Mouse (Mus musculus) gastrocnemius, postnatal 10 days (tissue): ENCODE measurements around the gene Prkca. TPM values are rescaled to one million over a fixed set of nuclear protein-coding genes. Genes with fewer than 3 reads are reported as not detected.

ENCODE experiments used
- DNase-seq: peaks from one replicate; pipeline ENCODE4 v3.0.0; 2021; ENCODE audit warnings: mixed read lengths
- total RNA-seq, 2 experiments: library from RNA; stranded (reverse); gene quantifications; 2 replicates each; pipeline ENCODE4 v1.2.3; 2021

The Prkca gene
- total RNA-seq, 2 experiments from 2014 or later = 47.6 to 51.0 TPM

DNA sequence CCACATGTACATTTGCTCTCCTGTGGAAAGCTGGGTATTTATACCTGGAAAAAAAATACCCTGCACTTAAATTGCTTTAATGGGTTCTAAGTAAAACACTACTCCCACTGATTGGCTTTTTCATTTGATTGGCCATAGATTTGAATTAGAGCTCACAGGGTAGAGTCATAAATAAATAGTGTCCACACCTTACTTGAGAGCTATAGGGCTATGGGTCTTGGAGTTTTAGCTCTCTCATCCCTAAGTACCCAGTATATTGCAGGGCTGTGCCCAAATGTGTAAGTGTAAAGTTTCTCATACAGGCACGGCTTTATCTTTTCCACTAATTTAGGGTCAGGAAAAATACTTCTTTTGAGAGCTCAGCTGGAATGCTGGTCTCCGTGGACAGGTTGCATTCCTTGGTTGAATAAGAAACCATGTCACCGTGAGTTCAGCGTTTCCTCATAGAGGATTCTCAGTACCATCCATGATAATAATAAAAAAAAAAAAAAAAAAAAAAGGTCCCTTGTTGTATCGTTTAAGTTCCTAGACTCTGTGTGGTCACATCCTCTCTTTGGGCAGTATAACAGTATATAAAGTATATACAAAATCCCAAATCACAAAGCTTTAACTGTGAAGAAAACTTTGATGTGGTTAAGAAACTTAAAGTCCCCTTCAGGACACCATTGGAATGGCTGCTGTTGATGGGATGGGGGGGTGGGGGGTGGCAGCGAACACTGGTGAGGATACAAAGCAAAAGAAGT is 82.8 kb downstream of the Prkca start:
- no peak for DNase-seq

DNA sequence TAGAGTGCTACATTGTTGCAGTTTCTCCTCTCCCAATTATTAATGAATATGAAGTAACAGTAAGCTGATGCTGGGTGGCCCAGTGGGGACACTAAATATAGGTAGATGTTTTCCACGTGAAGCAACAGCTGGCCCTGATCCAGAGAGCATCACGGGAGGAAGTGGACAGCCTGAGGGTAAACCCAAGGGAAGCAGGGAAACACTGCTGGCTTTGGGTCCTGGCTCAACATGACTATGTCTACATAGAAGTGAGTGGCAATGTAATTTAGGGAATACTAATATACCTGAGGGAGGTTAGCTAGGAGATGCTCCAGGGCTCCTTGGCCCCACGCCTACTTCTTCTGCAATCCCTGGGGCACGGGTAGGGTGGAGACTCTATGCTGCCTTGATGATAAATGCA is 84.3 kb downstream of the Prkca start:
- DNase-seq = peak; percentile 34

DNA sequence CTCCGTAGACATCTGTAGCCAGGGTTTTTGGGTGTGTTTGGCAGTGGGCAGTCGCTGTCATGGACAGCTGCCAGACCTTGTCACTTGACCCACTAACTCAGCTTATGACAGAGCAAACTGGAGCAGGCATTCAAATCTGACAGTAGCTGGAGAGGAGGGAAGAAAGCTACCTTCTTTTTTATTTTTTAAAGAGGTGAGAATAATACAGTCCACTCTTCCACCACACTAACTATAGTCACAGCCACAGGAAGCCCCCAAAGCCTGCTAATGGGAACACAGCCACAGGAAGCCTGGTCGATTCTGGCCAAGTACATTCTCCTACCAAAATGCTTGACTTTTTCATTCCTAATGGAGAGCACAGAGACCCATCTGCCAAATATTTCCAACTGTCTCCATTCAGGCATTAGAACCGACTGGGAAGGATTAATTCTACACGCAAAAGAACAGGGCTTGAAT is 84.9 kb downstream of the Prkca start:
- DNase-seq = peak; percentile 62

DNA sequence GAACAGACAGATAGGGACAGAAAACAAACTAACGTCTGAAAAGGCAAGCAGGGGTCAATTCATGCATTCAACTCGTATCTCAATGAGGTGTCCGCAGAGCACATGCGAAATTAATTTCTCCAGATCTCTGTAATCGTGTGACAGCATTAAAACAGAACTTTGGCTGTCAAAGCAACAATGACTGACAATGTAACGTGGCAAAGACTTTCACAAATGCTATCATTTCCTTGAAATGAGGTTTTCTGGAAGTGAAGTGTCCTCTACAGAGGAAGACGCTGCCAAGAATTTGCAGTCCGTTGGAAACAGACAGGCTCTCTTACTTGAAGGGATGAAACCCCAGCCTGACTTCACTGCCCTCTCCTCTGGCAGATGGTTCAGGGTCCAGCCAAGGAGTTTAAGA is 85.8 kb downstream of the Prkca start:
- DNase-seq = no peak

DNA sequence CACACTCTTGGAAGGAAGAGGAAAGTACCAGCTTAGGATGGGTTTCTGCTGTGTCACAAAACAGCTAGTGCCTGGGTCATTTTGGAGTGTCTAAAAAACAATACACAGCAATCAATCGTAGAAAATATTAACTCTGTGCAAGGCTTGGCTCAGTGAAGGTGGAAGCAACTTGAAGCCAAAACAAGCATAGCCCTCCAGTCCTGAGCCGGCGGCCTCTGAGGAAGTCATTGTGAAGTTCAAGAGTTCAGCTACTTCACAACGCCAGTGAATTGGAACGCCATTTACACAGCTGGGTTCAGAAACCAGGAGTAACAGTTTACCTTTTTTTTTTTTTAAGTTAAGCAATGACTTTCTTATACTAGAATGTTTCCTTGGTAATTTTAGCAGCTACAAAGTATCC is 89.0 kb downstream of the Prkca start:
- no peak for DNase-seq

DNA sequence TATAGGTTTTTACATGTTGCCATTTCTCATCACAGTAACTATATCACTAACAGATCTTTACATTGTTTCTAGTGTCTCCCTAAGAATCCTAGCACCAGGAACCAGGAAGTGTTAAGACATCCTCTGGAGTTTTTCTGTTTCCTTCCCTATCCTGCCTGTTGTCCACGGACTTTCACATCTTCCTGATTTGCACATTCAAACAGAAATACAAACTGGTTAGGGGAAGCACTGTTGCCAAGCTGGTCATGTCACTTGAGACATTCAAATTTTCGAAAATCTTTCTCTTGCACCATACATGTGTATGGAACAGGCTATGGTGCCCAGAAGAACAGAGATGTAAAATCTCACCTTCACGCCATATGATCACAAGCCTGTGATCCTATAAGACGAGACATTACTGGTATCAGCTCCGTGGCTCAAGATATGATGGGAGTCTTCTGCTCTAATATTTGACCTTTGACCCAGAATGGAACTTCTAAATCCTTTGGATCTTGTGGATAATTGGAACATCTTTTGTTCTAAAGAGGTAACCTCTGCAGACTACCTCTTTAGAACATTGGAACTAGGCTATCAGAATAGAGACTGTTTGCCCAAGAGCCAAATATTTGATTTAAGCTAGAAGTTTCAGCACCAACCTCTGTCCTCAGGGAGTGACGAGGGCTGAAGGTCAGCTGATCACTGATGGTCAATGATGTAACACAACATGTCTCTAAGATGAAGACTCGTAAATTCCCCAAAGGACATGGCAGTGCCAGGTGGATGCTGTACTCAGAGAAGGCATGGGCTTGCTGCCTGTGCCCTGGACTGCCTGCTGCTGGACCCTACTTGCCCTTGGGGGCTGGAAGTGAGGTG is 91.6 kb downstream of the Prkca start:
- DNase-seq = no peak

DNA sequence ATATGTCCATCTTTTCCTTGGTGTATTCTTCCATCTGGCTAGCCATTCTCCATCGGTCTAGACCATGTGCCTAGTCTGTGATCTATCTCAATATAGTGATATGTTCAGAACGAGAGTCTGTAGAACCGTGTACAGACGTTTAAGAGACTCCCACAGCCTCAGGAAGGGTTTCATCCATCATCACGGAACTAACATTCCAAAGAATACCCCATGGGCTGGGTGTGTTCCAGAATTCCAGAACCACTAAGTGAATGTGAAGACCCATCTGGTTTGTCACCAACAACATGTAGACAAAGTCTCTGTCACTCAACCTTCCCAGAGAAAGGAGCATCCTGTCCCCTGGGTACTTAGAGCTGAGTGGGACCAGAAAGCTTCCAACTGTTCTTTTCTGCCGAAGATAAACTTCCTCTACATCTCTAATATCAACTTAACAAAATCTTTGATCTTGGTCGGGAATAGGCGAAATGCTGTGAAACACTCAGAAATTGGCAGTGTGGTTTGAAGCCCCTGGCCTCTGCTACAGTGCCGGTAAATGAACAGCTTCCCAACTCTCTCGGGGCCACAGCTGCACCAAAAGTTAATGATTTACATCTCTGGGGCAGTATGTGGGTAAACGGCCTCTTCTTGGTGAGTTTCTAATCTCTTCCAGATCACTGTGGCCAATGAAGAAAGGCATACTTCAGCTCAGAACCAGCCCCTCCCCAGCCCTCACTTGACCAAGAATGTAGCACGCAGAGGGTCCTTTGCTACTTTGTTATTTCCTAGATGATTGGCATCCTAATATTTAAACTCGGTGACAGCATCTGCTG is 92.7 kb downstream of the Prkca start:
- DNase-seq = no peak

DNA sequence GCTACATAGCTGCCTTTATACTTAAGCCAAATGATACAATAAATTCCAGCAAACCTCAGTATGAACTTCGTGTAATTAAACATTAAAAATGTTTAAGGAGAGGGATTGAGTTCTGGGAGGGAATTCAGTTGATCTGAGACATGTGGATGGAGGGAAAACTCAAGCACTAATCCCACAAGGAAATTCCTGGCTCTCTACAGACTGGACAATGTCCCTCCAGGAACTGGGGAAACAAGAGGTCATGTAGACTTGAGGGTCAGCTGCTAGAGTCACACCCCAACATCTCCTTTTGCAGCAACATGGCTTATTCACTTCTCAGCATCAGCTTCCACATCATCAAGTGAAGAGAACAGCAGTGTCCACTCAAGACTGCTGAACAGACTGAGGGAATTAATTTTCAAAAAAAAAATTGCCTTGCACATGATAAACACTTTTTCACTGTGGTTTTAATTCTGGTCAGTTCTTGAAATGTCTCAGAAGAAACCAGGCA is 93.5 kb downstream of the Prkca start:
- DNase-seq = no peak

DNA sequence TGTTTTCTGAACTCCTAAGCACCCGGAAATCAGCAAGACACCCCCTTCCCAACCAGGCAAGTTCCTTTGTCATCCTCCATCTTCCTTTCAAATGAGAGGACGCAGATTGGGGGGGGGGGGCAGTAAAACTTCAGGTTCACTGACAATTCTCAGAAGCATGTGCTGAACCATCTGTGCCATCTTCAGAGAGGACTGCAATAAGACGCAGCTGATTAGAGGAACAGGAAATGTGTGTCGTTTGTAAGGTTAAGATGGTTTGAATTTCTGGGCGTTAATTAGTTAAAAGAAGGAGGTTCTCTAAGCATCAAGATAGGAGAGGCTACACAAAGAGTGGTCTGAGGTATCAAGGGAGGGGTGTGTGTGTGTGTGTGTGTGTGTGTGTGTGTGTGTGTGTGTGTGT is 94.2 kb downstream of the Prkca start:
- DNase-seq = no peak

DNA sequence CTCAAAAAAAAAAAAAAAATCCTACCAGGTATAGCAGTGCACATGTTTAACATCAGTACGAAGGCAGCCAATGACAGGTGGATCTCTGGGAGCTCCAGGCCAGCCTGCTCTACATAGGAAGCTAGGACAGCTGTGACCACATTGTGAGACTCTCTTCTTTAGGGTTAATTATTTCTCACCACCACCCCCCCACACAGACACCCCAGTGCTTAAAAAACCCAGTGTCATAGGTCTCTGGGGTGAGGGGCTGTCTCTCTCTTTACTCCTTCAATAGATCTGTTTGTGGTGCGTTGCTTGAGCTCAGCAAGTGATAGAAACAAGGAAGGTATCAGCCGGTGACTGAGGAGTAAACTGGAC is 94.7 kb downstream of the Prkca start:
- no peak for DNase-seq

DNA sequence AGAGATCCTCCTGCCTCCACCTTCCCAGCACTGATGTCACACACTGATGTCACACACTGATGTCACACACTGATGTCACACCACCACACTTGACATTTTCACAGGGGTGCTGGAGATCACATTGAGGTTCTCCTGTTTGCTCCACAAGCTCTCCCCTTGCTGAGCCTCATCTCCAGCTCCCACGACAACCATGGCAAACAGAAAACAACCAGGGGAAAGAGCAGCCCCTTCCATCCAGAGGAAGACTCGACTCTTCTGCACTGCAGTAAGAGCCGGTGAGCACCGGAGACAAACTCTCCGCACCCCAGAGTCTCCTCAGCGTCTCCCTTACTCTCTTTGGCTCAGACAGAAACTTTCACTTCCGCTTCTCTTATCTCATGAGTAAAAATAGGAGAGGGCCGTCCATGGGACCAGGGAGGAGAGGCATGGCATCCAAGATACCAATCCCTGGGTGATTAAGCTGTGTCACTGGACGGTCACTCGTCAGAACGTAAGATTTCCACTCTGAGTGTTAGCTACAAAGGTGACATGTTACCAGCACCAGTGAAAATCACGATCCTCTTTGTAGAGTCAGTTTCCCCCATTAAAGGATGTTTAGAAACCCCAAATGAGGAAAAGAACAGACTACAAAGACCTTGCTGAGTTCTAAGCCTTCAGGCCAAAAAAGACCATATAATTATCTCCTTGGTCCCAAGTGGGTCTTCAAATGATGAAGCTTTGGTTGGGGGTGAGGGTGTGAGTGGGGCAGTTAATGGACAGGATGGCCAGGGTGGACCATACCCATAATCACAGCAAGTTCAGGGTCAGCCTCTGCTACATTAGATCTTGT is 95.3 kb downstream of the Prkca start:
- DNase-seq = no peak

DNA sequence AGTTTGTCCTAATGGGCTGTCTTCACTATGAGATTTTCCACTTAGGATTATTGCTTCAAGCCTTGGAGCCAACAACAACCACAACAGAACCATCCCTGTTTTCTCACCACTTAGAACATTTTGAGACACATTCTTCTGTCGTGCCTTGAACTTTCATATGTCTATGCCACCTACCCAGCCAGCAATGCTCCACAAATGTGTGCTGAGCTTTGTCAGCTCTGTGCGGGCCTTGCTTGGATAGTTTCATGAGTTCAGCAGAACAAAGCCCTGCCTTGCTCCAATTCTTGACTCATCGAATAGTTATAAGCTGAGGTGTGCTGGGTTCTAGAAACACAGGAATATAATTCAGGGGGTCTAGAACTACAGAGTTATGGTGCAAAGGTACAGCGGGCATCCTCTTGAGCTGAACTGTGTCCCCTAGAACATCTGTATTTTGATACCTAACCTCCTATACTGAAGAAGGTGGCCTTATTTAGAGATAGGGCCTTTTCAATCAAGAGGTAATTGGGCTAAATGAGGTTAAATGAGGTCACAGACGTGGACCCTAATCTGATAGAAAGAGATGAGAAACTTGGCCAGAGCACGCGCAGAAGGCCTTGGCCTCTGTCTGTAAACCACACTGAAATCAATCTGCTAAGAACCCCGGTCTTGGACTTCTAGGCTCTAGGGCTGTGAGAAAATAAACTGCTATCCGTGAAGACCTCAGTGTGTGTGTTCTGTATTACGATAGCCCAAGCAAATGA is 96.4 kb downstream of the Prkca start:
- no peak for DNase-seq

DNA sequence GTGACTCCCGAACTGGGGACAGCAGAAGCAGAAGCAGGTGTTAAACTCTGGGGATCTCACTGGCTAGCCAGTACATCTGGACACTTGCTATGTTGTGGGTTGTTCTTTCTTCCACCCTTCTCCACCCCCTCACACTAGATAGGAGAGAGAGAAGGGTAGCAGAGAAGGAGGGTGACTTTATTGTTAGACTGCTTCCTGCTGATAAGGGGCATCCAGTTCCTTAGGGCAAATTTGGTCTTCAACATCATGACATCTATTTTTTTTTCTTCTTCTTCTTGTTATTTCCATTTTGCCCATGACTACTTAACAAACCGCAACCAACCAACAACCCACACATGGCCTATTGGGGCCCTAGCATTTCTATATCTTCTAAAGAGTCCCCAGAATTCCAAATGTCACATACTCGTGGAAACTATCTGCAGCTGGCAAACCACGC is 97.4 kb downstream of the Prkca start:
- no peak for DNase-seq

DNA sequence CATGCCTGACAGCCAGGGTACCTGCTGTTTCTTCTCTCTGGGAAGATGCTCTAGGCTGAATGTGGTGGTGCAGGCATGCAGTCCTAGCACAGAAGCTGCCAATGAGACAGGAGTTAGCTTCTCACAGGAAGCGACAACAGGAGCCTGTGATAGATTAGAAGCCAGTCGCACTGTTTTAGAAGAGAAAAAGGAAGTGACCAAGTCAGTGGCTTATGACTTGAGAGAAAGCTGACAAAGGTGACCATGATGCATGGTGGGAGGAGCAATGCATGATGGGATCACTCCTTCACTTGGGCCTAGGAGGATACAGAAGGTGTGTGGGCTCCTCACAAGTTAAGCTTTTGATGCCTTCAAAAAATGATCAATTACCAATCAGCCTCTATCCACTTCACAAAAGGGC is 99.5 kb downstream of the Prkca start:
- DNase-seq = no peak

DNA sequence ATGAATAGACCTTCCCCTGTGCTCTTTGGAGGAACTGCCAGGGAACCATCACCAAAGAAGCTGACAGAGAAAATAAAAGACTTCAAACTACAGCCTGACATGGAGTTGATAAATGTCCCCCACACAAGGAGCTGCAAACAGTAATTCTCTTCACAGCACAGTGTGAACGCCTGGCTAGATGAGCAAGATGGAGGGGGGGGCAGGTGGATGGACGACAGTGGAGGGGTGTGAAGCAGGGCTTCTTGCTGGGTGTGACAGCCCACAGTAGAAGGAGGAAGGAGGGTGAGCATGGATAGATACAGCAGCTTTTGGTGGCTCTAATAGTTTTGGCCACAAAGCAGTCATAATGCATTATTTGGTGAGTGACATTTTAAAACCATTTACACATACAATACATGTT is 100.1 kb downstream of the Prkca start:
- DNase-seq = no peak

DNA sequence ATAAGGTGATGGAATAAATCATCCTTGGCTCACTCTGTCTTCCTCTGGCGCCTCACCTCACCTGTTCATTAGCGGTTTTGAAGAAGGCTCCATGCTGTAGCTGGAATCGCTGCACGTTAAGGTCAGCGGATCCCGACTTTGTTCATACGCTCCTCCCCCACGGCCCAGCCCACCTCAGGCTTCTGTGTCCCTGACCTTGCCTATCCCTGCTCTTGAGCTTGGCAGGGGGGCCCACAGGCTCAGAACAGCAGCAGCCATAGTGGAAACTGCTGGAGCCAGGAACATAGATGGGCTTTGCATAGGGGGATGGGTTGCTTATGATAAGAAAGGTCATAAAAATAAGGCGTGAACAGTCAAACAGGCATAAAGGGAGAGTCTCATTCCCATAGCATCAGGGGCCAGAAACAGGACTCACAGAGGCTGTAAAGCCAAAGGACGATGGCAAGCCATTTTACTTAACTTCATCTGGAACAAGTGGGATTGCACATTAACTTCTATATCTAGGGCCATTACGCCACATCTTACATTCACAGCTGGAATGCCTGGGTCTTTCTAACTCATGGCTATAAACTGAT is 102.7 kb downstream of the Prkca start:
- DNase-seq = no peak

DNA sequence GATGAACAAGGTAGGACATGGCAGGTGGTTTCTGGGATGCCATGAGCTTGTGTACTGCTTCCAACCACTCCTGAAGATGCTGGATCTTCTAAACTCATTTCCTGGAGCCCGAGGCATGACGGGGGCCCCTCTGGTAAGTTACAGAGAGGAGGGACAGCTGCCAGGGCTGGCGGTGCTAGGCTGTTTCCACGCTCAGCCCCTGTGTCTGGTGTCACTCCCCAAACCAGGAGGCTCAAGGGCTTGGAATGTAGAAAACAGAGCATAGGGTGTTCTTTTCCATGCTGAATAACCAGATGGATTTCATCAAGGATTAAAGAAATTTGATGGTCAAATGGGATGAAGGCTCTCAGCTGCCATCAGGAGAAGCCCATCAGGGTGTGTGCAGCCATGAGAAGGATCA is 104.6 kb downstream of the Prkca start:
- DNase-seq = no peak

DNA sequence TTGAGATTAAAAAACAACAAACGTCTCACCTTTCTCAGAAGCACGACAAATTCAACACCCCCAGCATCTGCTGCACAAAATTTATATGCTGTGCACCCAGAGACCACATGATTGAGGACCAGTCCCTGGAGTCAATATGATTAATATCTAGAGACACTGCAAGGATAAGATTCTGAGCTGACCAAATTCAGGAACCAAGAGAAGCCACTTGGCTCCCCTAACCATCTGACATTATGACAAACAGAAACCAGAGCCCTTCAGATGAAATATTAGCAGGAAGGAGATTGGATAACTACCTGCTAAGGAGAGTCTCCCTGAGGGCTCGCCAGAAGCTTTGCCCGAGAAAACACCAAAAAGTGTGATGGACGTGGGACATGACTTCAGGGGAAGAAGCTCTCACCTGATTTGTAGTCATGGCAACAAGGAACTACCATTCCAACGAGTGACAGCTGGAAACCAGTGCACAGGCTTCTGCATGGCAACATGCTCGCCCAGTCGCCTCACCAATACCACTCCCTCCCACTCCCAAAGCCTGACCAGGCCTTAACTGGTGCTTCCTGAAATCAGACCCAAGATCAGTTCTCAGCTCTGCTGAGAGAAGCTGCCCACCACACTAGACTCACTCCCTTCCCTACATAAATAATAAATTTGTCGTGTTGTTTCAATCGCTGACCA is 106.8 kb downstream of the Prkca start:
- DNase-seq = no peak

DNA sequence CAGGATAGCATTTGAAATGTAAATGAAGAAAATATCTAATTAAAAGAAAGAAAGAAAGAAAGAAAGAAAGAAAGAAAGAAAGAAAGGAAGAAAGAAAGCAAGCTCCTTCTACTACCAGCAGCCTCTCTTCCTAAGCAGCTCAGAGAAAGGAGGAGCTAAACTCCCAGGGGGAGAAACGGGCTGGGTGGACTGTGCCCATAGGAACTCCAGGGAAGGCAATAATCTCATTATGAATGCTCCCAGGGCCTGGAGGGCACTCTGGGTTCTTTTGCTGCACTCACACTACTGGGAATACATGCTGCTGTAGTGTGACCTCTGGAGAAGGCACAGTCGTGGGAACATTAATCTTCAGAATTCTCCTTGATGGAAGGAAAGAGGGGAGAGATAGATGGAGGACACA is 107.5 kb downstream of the Prkca start:
- DNase-seq = no peak

DNA sequence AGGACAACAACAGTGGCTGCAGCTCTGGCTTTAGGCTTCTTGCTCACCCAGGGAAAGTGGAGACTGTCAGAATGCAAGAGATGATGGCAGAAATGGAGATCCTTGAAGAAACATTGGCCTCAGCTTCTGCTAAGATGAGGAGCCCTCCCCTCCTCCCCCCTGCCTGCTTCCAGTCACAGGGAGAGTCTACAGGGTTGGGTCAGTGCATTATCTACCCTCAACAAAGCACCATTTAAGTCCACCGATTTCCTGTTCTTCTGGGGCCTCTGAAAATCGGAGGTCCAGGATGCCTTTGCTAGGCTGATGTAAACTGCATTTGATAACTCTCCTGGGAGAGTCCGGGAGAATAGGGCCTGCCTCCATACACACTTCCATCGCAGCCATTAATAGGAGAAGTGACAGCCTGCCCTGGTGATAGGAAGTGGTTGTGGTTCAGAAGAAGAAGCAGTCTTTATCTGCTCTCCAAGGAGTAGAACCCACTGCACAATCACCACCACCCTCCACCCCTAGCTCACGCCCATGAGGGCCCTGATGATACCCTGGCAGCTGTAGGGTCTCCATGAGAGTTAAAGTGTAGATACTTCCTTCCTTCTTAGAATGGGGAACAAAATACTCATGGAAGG is 108.5 kb downstream of the Prkca start:
- DNase-seq = no peak
